Mouse (Mus musculus) gastrocnemius, adult 8-10 months (tissue): ENCODE results near the gene Nip7. TPM values are rescaled to one million over a fixed set of nuclear protein-coding genes. Genes with fewer than 3 reads are reported as not detected.
"Not testable (repeated sequence)": the region's sequence is repeated elsewhere in the genome, so short reads cannot be mapped to it uniquely, and the experiment has no call there.

Experiments
- DNase-seq, 2 experiments: peaks; one replicate each; pipeline ENCODE4 v3.0.0; 2022; ENCODE audit warnings: low spot score in 2 of 2
- total RNA-seq, 4 experiments: library from RNA; stranded (reverse); gene quantifications; 2 replicates each; pipeline ENCODE4 v1.2.4; 2022

The Nip7 gene
- total RNA-seq = 10 to 100 TPM; 15.2 to 22.6 (median 19.1) TPM

DNA sequence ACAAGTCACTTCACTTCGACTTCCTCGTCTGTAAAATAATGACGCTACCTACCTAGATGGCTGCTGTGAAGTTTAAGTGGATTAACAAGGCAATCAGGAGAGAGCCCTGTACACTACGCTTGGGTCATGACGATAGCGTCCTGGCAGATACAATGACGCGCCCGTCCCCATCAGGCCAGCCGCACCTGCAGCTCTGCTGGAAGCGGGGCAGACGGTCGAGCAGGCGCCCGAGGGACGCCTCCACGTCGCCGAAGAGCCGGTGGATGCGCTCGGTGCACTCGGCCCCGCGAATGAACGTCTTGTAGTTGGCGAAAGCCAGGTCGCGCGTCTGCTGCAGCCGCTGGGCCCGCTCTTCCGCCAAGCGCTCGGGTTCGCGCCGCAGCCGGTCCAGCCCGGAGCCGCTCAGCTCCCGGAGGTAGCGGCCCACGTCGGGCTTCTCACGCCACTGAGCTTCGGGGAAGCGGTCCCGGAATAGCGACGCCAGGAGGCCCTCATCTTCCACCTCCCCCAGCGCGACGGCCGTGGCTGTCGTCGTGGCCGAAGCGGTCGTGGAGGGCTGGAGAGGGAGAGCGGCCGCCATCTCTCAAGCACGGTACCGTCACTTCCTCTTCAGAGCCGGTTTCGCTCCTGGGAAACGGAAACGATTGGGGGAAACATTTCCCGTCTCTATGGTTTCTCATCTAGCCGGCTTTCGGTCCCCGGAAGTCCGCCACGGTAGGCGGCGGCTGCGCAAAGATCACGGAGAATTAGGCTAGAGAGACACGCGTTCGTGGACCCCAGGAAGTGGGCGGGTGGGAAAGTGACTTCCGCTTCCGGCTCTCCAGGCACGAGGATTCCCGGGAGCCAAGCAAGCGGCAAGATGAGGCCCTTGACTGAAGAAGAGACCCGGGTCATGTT is at the start of gene Nip7, which contains the start of gene Cog8:
Gene Nip7 (plus strand): TSS at position 802 of the 897 bp plus-strand sequence.
Gene Cog8 (minus strand): TSS at position 614 of the 897 bp plus-strand sequence.
- DNase-seq = peak; percentile 94

DNA sequence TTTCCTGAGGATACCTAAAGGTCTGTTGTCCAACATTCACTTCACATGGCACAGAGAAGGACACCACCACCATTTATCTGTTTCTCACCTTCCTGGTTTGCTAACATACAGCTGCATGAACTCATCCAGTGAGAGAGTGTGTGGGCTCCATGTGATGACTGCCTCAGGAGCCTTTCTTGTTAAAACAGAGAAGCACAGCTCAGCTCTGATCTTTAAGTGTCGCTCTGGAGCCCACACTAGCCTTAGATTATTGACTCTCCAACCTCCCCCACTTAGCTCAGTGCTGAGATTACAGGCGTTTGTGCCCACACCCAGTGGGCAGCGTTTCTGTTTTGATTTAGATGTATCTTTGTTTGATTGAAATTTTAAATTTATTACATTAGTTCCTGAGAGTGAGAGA is 48.9 kb upstream of the Nip7 start:
- no peak for DNase-seq

DNA sequence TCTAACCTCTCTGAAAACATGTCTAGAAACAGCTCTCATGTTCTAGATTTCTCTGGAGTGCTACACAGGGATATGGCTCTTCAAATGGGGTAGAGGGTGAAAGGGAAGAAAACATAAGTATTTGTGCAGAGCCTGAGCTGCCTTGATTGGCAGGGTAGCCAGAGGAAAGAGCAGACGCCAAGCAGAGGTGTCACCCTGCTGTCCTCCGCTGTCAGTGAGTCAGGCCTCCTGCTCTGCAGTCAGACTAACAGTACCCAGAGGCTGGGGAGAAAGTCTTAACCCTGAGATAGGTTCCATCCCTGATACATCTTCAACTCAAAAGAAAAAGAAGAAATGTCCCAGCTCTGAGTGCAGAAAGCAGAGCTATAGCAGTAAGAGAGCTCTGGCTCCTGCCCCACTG is 44.0 kb upstream of the Nip7 start:
- DNase-seq = no peak

DNA sequence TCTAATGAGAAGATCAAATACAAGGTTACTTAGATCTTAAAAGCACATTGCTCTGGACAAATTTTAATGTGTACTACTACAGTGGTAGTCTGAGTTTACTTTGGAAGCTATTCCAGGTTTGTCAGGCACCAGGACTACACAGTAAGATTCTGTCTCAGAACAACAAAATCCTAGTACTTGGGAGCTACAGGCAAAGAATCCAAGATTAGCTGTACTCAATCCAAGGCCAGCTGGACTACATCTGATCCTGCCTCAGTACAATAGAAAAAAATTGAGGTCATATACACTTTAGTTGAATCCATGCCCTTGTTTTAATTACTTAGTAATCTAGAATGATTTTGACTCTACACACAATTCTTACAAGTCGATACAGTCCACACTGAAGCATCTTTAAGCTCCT is 41.8 kb upstream of the Nip7 start:
- DNase-seq = no peak

DNA sequence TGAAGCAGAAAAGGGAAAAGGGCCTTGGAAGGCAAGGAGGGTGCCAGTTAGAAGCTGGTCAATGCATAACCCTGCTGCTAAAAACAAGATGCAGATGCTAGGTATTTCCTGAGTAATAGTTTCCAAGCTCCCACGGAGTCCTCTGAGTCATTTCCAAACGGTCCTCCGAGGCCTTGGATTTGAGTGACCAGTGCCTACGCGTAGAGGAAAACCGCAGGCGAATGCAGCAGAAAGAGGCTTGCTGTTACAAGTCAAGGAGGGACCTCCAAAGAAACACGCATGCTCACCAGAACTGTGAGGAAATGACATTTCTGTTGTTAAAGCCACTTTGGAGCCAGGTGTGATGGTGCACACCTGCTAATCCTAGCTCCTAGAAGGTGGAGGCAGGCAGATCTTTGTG is 33.2 kb upstream of the Nip7 start:
- DNase-seq = no peak

DNA sequence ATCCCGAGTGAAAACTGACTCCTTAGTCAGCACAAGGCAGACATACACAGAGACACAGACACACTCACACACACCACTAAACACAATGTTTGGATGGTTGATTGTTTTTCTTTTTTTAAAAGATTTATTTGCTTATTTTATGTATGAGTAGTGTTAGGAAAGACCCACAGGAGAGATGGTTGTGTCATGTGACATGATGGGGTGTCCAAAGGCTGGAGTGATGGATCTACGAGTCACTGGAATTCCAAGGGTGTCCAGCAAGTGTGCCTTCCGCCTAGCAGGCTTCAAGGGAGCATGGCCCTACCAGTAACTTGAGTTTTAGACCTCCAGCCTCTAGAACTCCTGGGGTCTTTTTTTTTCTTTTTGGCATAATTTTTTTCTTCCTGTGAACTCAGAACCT is 27.4 kb upstream of the Nip7 start:
- DNase-seq = no peak

DNA sequence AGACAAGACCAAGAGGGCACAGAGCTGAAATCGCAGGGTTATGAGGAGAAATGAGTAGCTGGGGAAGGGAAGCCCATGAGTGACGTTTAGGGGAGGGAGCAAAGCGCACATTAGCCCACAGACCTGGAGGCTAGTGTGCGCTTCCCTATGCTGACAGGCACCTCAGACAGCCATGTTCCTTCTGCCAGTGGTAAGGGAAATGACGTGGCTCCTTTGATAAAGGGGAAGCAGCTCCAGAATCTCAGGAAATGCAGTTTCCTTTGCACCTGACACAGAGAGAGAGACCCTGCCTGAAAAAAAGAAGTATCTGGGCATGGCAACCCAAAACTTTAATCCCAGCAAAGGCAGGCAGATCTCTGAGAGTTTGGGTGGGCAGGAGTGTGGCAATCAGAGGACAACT is 26.6 kb upstream of the Nip7 start:
- no peak for DNase-seq

DNA sequence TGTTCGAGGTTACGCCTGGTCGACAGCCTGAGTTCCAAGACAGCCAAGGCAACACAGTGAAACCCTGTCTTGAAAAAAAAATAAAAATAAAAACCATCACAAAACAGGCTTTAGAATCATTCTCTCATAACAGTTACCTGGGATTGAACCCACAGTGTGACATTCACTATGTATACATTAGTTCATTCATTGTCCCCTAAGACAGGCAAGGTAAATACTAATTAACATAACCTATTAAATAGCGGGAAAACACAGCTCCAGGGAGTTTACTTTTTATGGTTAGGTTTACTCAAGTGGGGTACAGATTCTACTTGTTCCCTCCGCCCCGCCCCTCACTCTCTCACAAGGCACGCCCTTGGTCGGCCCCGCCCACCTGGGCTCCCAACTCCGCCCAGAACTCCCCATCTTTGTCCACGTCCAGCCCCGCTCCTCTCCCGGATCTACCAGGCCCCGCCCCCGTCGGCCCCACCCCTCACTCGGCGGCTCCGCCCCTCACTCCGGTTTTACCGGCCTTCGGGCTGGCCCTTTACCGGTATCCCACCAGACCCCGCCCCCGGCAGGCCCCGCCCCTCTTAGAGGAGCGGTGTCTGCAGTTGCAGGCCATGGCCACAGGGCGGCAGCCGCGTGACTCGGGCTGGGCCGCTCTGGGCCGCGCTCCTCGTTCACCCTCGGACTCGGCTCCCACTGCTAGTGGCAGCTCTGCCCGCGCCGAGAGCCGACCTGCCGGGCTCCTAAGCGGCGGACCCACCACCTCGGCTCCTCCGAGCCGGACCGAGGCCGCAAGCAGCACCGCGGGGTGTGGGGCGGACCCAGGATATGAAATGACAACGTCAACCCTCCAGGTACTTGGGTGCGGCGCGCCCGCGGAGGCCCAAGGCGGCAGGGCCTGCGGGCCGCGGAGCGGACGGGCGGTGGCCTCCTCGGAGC is 25.8 kb upstream of the Nip7 start, which contains the start of gene Vps4a:
Gene Vps4a (plus strand): TSS at position 573 of the 927 bp plus-strand sequence.
- peak; percentile 95 to 96 for DNase-seq

DNA sequence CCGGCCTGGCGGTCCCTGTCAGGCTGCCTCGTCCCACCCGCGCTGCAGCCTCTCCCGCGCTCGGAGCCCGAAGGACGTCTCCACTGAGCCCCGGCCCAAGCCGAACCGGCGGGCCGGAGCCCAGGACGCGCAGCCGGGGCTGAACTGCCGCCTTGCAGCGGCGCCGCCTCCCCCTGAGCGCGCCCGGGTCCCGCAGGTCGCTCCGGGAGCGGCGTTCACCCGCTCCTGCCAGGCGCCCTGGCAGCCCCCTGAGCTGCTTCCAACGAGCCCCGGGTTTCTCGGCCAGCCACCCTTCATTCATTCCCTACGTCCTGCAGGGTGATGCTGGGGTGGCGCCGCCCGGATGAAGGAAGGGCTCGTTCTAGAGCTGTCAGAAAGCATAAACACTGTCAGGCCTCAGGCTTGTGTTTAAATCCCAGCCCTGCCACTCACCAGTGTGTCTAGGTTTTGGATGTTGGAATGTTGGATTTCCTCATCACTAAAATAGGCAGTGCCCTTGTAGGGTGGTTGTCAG is 25.0 kb upstream of the Nip7 start:
- DNase-seq = peak in 1 of 2 experiments; percentile 7

DNA sequence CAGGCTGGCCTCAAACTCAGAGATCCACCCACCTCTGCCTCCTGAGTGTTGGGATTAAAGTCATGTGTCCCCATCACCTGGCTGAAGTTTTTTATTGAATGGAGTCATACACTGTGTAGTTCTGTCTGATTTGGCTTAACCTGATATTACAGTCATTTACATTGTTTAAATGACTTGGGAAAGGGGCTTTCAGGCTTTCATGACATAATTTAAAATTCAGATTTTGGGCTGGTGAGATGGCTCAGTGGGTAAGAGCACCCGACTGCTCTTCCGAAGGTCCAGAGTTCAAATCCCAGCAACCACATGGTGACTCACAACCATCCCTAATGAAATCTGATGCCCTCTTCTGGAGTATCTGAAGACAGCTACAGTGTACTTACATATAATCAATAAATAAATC is 23.1 kb upstream of the Nip7 start:
- DNase-seq = not testable (repeated sequence)

DNA sequence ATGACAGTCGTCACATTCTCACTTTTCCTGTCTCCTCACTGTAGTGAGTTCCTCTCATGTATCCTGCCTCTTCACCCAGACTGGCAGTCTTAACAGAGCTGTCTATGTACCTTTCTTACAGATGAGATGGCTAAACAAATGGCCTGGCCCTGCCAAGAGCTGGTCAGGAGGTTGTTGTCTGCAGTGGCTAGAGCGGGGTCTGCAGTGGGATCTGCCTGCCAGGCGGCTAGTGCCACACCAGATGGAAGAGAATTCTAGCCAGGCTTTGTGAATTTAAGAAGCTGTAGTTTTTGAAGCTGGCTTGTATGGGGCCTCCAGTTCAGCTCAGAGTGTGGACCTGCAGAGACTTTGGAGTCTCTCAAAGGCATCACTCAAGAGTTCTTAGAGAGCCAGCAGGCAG is 21.0 kb upstream of the Nip7 start:
- DNase-seq = no peak

DNA sequence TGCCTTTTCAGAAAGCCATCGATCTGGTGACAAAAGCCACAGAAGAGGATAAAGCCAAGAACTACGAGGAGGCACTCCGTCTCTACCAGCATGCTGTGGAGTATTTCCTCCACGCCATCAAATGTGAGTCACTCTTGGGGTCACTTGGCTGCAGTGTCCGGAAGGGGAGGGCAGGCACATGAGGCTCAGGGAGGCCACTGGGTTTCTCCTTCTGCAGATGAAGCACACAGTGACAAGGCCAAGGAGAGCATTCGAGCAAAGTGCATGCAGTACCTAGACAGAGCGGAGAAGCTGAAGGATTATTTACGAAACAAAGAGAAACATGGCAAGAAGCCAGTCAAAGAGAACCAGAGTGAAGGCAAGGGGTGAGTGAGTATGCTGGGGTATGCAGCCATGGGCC is 20.1 kb upstream of the Nip7 start:
- DNase-seq = no peak

DNA sequence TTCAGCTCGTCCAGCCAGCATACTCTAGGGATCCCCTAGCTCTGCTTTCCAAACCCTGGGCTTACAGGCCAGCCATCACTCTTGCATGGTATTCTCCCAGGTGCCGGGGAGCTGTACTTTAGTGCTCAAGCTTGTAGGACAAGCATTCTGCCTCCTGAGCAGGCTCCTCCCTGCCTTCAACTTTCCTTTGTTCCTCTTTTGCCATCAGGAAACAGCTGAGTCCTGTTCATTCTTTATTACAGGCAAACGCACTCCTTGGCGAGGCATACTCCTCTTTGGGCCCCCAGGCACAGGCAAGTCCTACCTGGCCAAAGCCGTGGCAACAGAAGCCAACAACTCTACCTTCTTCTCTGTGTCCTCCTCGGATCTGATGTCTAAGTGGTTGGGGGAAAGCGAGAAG is 16.0 kb upstream of the Nip7 start:
- no peak for DNase-seq

DNA sequence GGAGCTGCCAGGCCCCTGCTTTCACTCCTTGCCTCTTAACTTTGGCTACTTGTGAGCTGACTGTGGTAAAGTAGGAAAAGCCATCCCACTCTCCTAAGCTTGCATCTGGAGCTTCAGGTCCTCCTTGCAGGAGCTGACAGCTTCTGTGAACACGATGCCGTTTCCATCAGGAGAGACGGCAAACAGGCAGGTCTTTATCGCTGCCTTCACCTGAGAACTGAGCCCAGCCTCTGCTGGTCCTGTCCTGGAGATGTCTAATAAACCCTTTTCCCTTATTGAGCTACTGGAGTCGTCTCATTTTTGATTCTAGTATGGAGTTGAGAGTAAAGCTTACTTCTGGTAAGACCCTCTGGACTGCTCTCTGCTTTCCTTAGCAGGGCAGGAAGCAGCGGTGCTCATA is 11.2 kb upstream of the Nip7 start:
- DNase-seq = no peak

DNA sequence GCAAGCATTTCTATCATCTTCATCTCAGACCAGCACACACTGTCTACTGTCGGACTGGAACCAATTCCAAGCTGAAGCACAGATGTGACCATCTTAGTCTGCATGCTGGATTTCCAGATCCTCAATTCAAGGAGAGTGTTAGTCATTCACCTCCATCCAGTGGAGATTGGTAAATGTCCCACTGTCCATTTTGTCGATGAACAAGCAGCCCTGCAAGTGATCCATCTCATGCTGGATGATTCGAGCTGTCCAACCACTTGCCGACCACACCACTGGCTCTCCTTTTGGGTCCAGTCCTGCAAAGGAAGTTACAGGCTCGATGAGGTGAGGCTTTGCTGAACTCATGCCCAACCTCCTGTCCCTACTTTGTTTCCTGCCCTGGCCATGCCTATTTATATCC is 9.7 kb upstream of the Nip7 start:
- no peak for DNase-seq

DNA sequence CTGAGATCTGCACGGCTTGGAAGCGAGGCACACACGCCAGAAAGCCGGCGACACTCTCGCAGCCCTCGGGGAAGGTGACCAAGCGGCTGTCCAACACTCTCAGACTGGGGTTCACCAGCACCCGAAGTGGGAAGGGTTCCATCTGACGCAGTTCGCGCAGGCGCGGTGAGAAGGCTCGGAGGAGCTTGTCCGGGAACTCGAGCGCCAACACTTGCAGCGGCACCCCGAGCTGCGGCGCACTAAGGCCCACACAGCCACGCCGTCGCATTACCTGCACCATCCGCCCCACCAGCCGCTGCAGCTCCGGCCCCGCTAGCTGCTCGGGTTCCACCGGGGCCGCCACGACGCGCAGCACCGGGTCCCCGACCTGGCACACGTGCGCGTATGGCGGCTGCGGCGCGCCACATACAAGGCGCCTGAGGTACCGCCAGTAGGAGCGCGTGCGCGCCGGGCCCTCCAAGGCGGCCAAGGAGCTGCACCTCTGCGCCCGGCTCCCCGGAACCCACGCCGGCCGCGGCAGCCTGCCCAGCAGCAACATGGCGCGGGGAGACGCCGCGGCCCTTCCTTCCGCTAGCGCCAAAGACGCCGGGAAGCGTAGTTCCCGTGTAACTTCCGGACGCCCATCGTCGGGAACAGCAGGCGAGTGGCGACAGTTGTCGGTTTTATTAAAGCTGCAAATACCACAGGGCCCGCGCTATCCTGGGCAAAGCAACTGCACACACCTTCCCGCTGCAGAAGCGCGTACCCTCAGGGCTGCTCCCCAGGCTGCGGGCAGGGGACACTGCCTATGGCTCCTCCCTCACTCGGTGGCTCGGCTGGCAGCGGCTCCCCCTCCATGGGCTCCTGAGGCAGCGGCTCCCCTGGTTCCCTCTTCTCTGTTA is 8.4 kb upstream of the Nip7 start, which contains the start of gene Pdf:
Gene Pdf (minus strand): TSS at position 554 of the 881 bp plus-strand sequence.
- peak; percentile 56 to 71 for DNase-seq

DNA sequence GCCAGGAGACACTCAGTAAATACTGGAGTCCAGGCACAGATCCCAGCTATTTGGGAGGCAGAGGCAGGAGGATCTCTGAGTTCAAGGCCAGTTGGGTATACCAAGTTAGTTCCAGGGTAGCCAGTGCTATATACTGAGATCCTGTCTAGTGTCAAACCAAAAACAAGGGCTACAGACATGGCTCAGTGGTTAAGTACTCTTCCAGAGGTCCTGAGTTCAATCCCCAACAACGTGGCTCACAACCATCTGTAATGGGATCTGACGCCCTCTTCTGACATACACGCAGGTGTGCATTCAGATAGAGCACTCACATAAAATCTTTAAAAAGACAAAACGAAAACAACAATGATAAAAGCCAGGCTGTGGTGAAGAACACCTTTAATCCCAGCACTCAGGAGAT is 7.2 kb upstream of the Nip7 start:
- DNase-seq = no peak

DNA sequence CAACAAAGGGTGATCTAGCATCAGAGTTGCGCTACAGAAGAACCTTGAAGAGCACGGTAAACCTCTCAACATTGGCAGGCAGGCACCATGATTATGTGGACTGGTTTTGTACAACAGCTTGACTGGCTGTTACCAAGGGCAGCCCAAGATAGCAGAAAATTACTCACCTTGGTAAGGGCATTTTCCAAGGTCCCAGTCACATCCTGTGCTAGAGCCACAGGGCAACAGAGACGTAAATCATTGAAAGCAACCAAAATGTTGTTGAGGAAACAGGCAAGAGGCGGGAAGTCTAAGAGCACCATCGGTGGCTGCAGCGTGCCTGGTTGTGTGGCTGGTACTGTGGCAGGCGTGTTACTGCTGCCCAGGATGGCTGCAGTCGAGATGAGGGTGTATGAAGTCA is 4.6 kb upstream of the Nip7 start:
- no peak for DNase-seq

DNA sequence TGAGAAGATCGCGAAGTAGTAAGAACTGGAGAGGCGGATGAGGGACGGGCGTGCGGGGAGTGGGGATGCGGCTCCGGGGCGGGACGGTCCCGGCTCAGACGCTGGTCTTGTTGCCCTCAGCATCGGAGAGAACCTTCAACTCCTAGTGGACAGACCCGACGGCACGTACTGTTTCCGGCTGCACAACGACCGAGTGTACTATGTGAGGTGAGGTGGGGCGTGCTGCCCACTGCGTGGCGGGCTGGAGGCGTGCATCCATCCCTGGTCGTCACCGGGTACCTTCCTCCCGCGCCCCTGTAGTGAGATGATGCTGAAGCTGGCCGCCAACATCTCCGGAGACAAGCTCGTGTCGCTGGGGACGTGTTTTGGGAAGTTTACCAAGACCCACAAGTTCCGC is 294 bp downstream of the Nip7 start:
- DNase-seq = no peak

DNA sequence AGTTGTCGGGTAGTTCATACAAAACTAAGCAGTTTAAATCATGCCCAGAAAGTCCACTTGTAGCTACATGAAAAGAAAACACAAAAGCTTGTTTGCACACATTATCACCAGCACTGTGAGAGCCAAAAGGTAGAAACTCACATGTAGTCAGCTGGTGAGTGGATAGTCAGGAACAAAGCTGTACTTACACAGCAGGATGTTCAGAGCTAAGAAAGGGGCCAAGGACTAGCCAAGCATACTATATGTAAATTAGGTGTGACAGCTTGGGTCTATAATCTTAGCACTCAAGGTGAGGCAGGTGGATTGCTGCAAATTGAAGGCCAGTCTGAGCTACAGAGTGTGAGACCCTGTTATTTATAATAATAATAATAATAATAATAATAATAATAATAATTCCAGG is 5.9 kb downstream of the Nip7 start:
- DNase-seq = no peak
